Mouse (Mus musculus) midbrain, postnatal 0 days (tissue): Measurements from ENCODE around the gene St6galnac6. TPM values are rescaled to one million over a fixed set of nuclear protein-coding genes. Genes with fewer than 3 reads are reported as not detected.

Experiments
- ATAC-seq: fragments of 200-750 bp; cut with Nextera tagmentation; 2 replicates; pipeline ENCODE4 v1.8.0; 2017; ENCODE audit warnings: moderate number of reproducible peaks, mild to moderate bottlenecking, moderate TSS enrichment, moderate library complexity; ENCODE audit not compliant: low FRiP score
- DNase-seq: peaks from one replicate; pipeline ENCODE4 v3.0.0-alpha.2; 2015; ENCODE audit warnings: low spot score
- H3K27ac ChIP-seq: fragments of 300-500 bp; sonication (generic); 2 replicates; pipeline ENCODE4 v1.5.1; 2014; ENCODE audit warnings: low read depth, mild to moderate bottlenecking, low read length, mixed read lengths
- H3K27me3 ChIP-seq: fragments of 300-500 bp; sonication (generic); 2 replicates; pipeline ENCODE4 v1.6.1; 2014; ENCODE audit warnings: low read length, control low read depth, mixed read lengths; ENCODE audit not compliant: insufficient read depth
- H3K36me3 ChIP-seq: fragments of 300-500 bp; sonication (generic); 2 replicates; pipeline ENCODE4 v1.6.1; 2014; ENCODE audit warnings: low read length, control low read depth, mixed read lengths; ENCODE audit not compliant: insufficient read depth
- H3K4me1 ChIP-seq: fragments of 300-500 bp; sonication (generic); 2 replicates; pipeline ENCODE4 v1.6.1; 2014; ENCODE audit warnings: mild to moderate bottlenecking, control low read depth, antibody characterized with exemption, low read length, mixed read lengths; ENCODE audit not compliant: insufficient read depth
- H3K4me2 ChIP-seq: fragments of 300-500 bp; sonication (generic); 2 replicates; pipeline ENCODE4 v1.6.1; 2014; ENCODE audit warnings: low read depth, mild to moderate bottlenecking, low read length, mixed read lengths; ENCODE audit not compliant: poor library complexity, severe bottlenecking
- H3K4me3 ChIP-seq: fragments of 300-500 bp; sonication (generic); 2 replicates; pipeline ENCODE4 v1.5.1; 2014; ENCODE audit warnings: low read depth, mild to moderate bottlenecking, low read length, moderate library complexity
- H3K9ac ChIP-seq: fragments of 300-500 bp; sonication (generic); replicated peaks from 2 replicates; pipeline ENCODE4 v1.6.1; 2014; ENCODE audit warnings: mild to moderate bottlenecking, low read length, moderate library complexity, mixed read lengths; ENCODE audit not compliant: poor library complexity, severe bottlenecking
- H3K9me3 ChIP-seq: fragments of 300-500 bp; sonication (generic); 2 replicates; pipeline ENCODE4 v1.6.1; 2016; ENCODE audit warnings: low read length, control low read depth
- CTCF ChIP-seq: IDR thresholded peaks from 2 replicates; pipeline ENCODE4 v1.5.1; 2016; ENCODE audit warnings: antibody characterized with exemption, mild to moderate bottlenecking
- WGBS: fragments of 180-500 bp; shearing (Covaris S2); extraction: QIAGEN DNeasy Blood & Tissue Kit; methylation state at CpG from one replicate; pipeline ENCODE4 v1.1.7; 2014; 5-methylcytosine and 5-hydroxymethylcytosine counted together
- polyA plus RNA-seq: library from polyadenylated mRNA; unstranded; fragments of >200 nt; fragmentation: Nextera tagmentation; extraction: Ambion mirVana; gene quantifications from 2 replicates; pipeline ENCODE4 v1.2.1, GENCODE M21; 2015
- total RNA-seq: library from RNA; depleted of rRNA; stranded (reverse); fragments of >200 nt; gene quantifications from 2 replicates; pipeline ENCODE4 v1.2.3, GENCODE M21; 2014

Gene St6galnac6
- total and polyA plus RNA-seq, 2 experiments from 2014 or later, result 45.2 to 166 TPM

- no peaks in the 10 kb centered on the region for H3K36me3 ChIP-seq
- 76% methylated on average over 7 of the region's 7 CpGs for WGBS
- H3K9ac ChIP-seq, result no peak overlapping the region
- TF ChIP-seq CTCF, result no peak
- DNase-seq (no peak), ATAC-seq (no peak)
- no peak overlapping the region for H3K27ac ChIP-seq
- no peak overlapping the region for H3K4me3 ChIP-seq
- H3K4me1 ChIP-seq, result no peaks in the 10 kb centered on the region
- no peaks in the 10 kb centered on the region for H3K9me3 ChIP-seq
- no peak overlapping the region for H3K4me2 ChIP-seq
- no peaks in the 10 kb centered on the region; the same call in 1 of the 2 replicates for H3K27me3 ChIP-seq
Observed at GRCm38 (mm10) chr2:32642813-32643212, 43.3 kb downstream of the St6galnac6 start.

- no peak for TF ChIP-seq CTCF
- ATAC-seq (no peak), DNase-seq (no peak)
- Histone ChIP-seq H3K27ac (no peak overlapping the region), H3K4me3 (no peak overlapping the region), H3K4me2 (no peak overlapping the region), H3K36me3 (no peaks in the 10 kb centered on the region), H3K4me1 (no peaks in the 10 kb centered on the region), H3K27me3 (no peaks in the 10 kb centered on the region; the same call in 1 of the 2 replicates), H3K9me3 (no peaks in the 10 kb centered on the region), H3K9ac (no peak overlapping the region)
- WGBS, result 86% methylated on average over 9 of the region's 9 CpGs
Observed at GRCm38 (mm10) chr2:32644083-32644482, 44.6 kb downstream of the St6galnac6 start.

- no peaks in the 10 kb centered on the region for H3K4me1 ChIP-seq
- no peak overlapping the region for H3K4me2 ChIP-seq
- DNase-seq, result no peak
- H3K9ac ChIP-seq, result no peak overlapping the region
- no peak overlapping the region for H3K27ac ChIP-seq
- WGBS, result 87% methylated on average over 8 of the region's 8 CpGs
- no peak for ATAC-seq
- H3K27me3 ChIP-seq, result no peaks in the 10 kb centered on the region; the same call in 1 of the 2 replicates
- H3K36me3 ChIP-seq, result no peaks in the 10 kb centered on the region
- no peak for TF ChIP-seq CTCF
- H3K4me3 ChIP-seq, result no peak overlapping the region
- no peaks in the 10 kb centered on the region for H3K9me3 ChIP-seq
Observed at GRCm38 (mm10) chr2:32644799-32645475, 45.4 kb downstream of the St6galnac6 start.

- ATAC-seq (no peak), DNase-seq (no peak)
- 61% methylated on average over 3 of the region's 3 CpGs for WGBS
- Histone ChIP-seq H3K4me2 (no peak overlapping the region), H3K4me1 (no peaks in the 10 kb centered on the region), H3K36me3 (no peaks in the 10 kb centered on the region), H3K27me3 (no peaks in the 10 kb centered on the region; the same call in 1 of the 2 replicates), H3K4me3 (no peak overlapping the region), H3K9ac (no peak overlapping the region), H3K9me3 (no peaks in the 10 kb centered on the region), H3K27ac (no peak overlapping the region)
- TF ChIP-seq CTCF, result no peak
Observed at GRCm38 (mm10) chr2:32645647-32646046, 46.1 kb downstream of the St6galnac6 start.

GRCm38 (mm10) chr2:32646379-32647056, 47.0 kb downstream of the St6galnac6 start, which contains the start of gene Eng:
TSS of gene Eng (plus strand) at chr2:32646595.
- Histone ChIP-seq H3K27me3 (no peaks in the 10 kb centered on the region; the same call in 1 of the 2 replicates), H3K9me3 (no peaks in the 10 kb centered on the region), H3K9ac (no peak within 1 kb of the TSS), H3K4me1 (no peaks in the 10 kb centered on the region), H3K27ac (0 out of 2 replicates have a peak within 1 kb of the TSS, but pooled peaks have one; percentile 32), H3K36me3 (no peaks in the 10 kb centered on the region), H3K4me3 (peak within 1 kb of the TSS; percentile 24), H3K4me2 (no peak within 1 kb of the TSS; the same call in 1 of the 2 replicates)
- WGBS, result 59% methylated on average over 31 of the region's 31 CpGs
- ATAC-seq (no peak), DNase-seq (no peak)
- no peak for TF ChIP-seq CTCF

GRCm38 (mm10) chr2:32647366-32647765, 47.9 kb downstream of the St6galnac6 start:
- Histone ChIP-seq H3K27me3 (no peaks in the 10 kb centered on the region; the same call in 1 of the 2 replicates), H3K36me3 (no peaks in the 10 kb centered on the region), H3K4me3 (peak overlapping the region; percentile 24), H3K9me3 (no peaks in the 10 kb centered on the region), H3K4me1 (no peaks in the 10 kb centered on the region), H3K27ac (no peak overlapping the region), H3K4me2 (no peak overlapping the region), H3K9ac (no peak overlapping the region)
- DNase-seq, result no peak
- no peak for ATAC-seq
- WGBS, result 89% methylated on average over 7 of the region's 7 CpGs
- TF ChIP-seq CTCF, result no peak
